Mouse (Mus musculus) c-Kit-negative CD71-positive TER-119-positive erythroid progenitor cells, embryonic 14.5 days (primary cell): Measurements from ENCODE around the gene Mta2.

Source experiments
- DNase-seq: peaks from one replicate; pipeline ENCODE4 v3.0.0-alpha.2; 2013; ENCODE audit warnings: low read depth, low spot score

Mta2 gene

GRCm38 (mm10) chr19:8992769-8993624, 51.3 kb downstream of the Mta2 start:
- no peak for DNase-seq

- DNase-seq: no peak
Observed at GRCm38 (mm10) chr19:8993625-8993912, 51.9 kb downstream of the Mta2 start.

- no peak for DNase-seq
Observed at GRCm38 (mm10) chr19:8994813-8995607, 53.3 kb downstream of the Mta2 start.

- no peak for DNase-seq
Observed at GRCm38 (mm10) chr19:8996601-8997000, 54.9 kb downstream of the Mta2 start.

GRCm38 (mm10) chr19:8997546-8997945, 55.9 kb downstream of the Mta2 start:
- DNase-seq: no peak

GRCm38 (mm10) chr19:8998546-8998945, 56.9 kb downstream of the Mta2 start:
- DNase-seq: no peak

GRCm38 (mm10) chr19:8999223-8999622, 57.5 kb downstream of the Mta2 start:
- no peak for DNase-seq
